Mouse (Mus musculus) liver, postnatal 0 days (tissue): ENCODE measurements at regions not wholly inside any gene's neighbourhood (a gene's known extent, or its start where the extent isn't known, plus 50 kb on each side); places are given as distances from the start of the nearest gene placed in this dataset.

Experiments
- ATAC-seq: fragments of 200-750 bp; cut with Nextera tagmentation; 2 replicates; pipeline ENCODE4 v1.8.0; 2017; ENCODE audit warnings: mild to moderate bottlenecking, moderate library complexity
- DNase-seq: peaks from one replicate; pipeline ENCODE4 v3.0.0-alpha.2; 2016
- H3K27ac ChIP-seq: fragments of 300-500 bp; sonication (generic); 2 replicates; pipeline ENCODE4 v1.5.1; 2014; ENCODE audit warnings: antibody characterized with exemption, moderate library complexity, mild to moderate bottlenecking, low read depth
- H3K27me3 ChIP-seq: fragments of 300-500 bp; sonication (generic); 2 replicates; pipeline ENCODE4 v1.6.1; 2014; ENCODE audit warnings: low read length, control low read depth, mixed read lengths; ENCODE audit not compliant: insufficient read depth
- H3K36me3 ChIP-seq: fragments of 300-500 bp; sonication (generic); replicated peaks from 2 replicates; pipeline ENCODE4 v1.6.1; 2014; ENCODE audit warnings: mild to moderate bottlenecking, control low read depth, low read length, moderate library complexity, mixed read lengths; ENCODE audit not compliant: insufficient read depth
- H3K4me1 ChIP-seq: fragments of 300-500 bp; sonication (generic); 2 replicates; pipeline ENCODE4 v1.6.1; 2014; ENCODE audit warnings: antibody characterized with exemption, mild to moderate bottlenecking, control low read depth; ENCODE audit not compliant: insufficient read depth
- H3K4me2 ChIP-seq: fragments of 300-500 bp; sonication (generic); 2 replicates; pipeline ENCODE4 v1.6.1; 2014; ENCODE audit warnings: low read depth, mild to moderate bottlenecking, low read length, moderate library complexity, mixed read lengths
- H3K4me3 ChIP-seq: fragments of 300-500 bp; sonication (generic); 2 replicates; pipeline ENCODE4 v1.5.1; 2014; ENCODE audit warnings: low read depth, low read length
- H3K9ac ChIP-seq: fragments of 300-500 bp; sonication (generic); replicated peaks from 2 replicates; pipeline ENCODE4 v1.6.1; 2014; ENCODE audit warnings: mild to moderate bottlenecking, moderate library complexity
- H3K9me3 ChIP-seq: fragments of 300-500 bp; sonication (generic); 2 replicates; pipeline ENCODE4 v1.6.1; 2016; ENCODE audit warnings: mild to moderate bottlenecking, control low read depth, low read length, mixed read lengths
- CTCF ChIP-seq: sonication (generic); IDR thresholded peaks from 2 replicates; pipeline ENCODE4 v1.5.1; 2016; ENCODE audit warnings: antibody characterized with exemption, low read depth
- EP300 ChIP-seq: IDR thresholded peaks from 2 replicates; pipeline ENCODE4 v1.6.1; 2016; ENCODE audit warnings: antibody characterized with exemption, low read depth, mild to moderate bottlenecking
- WGBS: fragments of 180-500 bp; shearing (Covaris S2); extraction: QIAGEN DNeasy Blood & Tissue Kit; methylation state at CpG from one replicate; pipeline ENCODE4 v1.1.7; 2014; ENCODE audit not compliant: insufficient replicate concordance; 5-methylcytosine and 5-hydroxymethylcytosine counted together

DNA sequence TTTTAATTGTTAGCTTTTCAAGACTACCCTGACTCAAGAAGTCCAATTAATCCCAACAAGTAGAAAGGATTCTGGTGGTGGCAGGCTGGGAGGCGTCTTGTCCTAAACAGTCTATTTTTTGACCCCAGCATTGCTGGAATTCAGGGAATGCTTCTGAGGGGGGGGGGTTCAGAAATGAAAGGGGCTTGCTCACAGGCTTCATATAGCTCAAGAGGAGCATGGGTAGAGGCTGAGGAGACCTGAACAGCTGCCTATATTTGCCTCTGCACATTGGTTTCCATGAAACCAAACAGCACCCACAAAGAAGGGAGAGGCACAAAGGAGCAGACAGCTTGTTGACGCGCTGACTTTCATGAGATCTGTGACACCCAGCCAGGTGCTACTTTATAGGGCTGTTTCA lies 247.3 kb downstream of the Fgf9 start:
- Histone ChIP-seq H3K9me3 (no peaks in the 10 kb centered on the region), H3K4me1 (no peaks in the 10 kb centered on the region), H3K27ac (no peak overlapping the region), H3K9ac (no peak overlapping the region), H3K36me3 (no peaks in the 10 kb centered on the region), H3K4me2 (no peak overlapping the region), H3K27me3 (no peaks in the 10 kb centered on the region), H3K4me3 (no peak overlapping the region)
- WGBS: 88% methylated on average over 3 of the region's 3 CpGs
- DNase-seq: no peak
- TF ChIP-seq EP300 (no peak), CTCF (no peak)
- no peak for ATAC-seq

- no peak for ATAC-seq
These were observed 246.9 kb downstream of the Fgf9 start for GRCm38 (mm10) chr14:58317231-58317630.

GRCm38 (mm10) chr14:58307695-58308094 lies 237.3 kb downstream of the Fgf9 start:
- Histone ChIP-seq H3K4me2 (no peak overlapping the region), H3K27ac (no peak overlapping the region), H3K9me3 (no peaks in the 10 kb centered on the region), H3K36me3 (no peaks in the 10 kb centered on the region), H3K4me1 (no peaks in the 10 kb centered on the region), H3K4me3 (no peak overlapping the region), H3K9ac (no peak overlapping the region), H3K27me3 (no peaks in the 10 kb centered on the region)
- DNase-seq: no peak
- TF ChIP-seq EP300 (no peak), CTCF (no peak)
- no peak for ATAC-seq
- WGBS: 83% methylated on average over 6 of the region's 6 CpGs

More at GRCm38 (mm10) chr14:58317231-58317630, 246.9 kb downstream of the Fgf9 start:
- H3K27ac ChIP-seq: no peak overlapping the region
- H3K9me3 ChIP-seq: no peaks in the 10 kb centered on the region
- no peak for DNase-seq
- WGBS: 59% methylated on average over 4 of the region's 4 CpGs
- no peak overlapping the region for H3K4me3 ChIP-seq
- H3K27me3 ChIP-seq: no peaks in the 10 kb centered on the region
- no peaks in the 10 kb centered on the region for H3K4me1 ChIP-seq
- no peak overlapping the region for H3K4me2 ChIP-seq
- no peak for TF ChIP-seq CTCF
- TF ChIP-seq EP300: no peak
- H3K36me3 ChIP-seq: no peaks in the 10 kb centered on the region
- H3K9ac ChIP-seq: no peak overlapping the region

DNA sequence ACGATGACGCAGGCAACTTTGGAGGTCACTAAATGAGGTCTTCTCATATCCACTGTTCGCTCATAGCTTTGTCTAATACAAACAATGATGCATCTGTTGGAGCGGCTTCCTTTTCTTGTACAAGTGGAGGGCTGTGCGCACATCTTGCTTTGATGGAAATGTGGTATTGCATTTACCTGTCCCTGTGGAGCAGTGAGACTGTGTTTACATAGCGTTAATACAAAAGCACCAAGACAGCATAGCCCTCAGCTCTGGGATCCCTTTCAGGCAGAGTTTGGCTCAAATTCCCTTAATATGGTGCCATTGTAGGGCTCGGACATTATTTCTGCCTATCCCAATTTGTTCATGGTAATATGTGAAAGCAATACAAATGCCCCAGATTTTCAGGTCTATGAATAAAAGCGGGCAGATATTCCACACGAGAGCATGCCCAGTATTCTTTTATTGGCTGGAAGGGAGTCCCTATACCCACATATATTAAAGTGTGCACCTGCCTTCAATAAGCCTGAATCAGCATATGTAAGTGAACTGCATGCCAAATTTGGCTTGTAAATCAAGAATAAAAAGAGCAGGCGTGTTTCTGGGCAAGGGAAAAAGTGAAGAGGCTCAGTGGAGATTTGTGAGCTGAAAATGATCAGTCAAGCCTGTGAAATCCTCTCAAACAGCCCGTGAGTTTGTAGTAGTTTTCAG lies 236.6 kb downstream of the Fgf9 start:
- H3K27ac ChIP-seq: no peak overlapping the region
- H3K36me3 ChIP-seq: no peaks in the 10 kb centered on the region
- DNase-seq: no peak
- no peak overlapping the region for H3K9ac ChIP-seq
- H3K4me1 ChIP-seq: no peaks in the 10 kb centered on the region
- ATAC-seq: no peak
- no peak overlapping the region for H3K4me2 ChIP-seq
- TF ChIP-seq CTCF: no peak
- TF ChIP-seq EP300: no peak
- H3K27me3 ChIP-seq: no peaks in the 10 kb centered on the region
- no peaks in the 10 kb centered on the region for H3K9me3 ChIP-seq
- WGBS: 78% methylated on average over 11 of the region's 11 CpGs
- H3K4me3 ChIP-seq: no peak overlapping the region

DNA sequence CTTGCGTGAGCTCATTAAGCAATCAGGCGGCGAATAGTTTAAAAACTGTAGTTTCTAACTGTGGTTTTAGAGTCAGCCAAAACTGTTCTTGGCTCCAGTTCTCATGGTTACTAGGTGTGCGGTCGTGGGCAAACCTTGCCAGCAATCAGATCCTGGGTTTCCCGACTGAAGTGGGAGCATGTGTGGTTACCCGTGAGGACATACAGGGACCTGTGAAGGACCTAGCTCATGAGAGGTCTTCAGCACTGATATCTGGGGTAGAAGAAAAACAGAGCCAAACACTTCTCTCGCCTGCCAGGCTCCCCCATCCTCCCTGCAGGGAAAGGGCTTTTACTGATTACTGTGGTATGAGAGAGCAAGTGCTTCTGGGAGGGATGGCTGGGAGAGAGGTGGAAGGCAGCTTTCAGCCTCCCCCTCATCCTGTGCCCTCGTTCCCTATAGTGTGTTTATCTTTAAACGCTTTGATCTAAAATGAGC lies 230.1 kb downstream of the Fgf9 start:
- no peak for DNase-seq
- Histone ChIP-seq H3K36me3 (no peaks in the 10 kb centered on the region), H3K27ac (no peak overlapping the region), H3K4me2 (no peak overlapping the region), H3K4me3 (no peak overlapping the region), H3K27me3 (no peaks in the 10 kb centered on the region), H3K4me1 (no peaks in the 10 kb centered on the region), H3K9ac (no peak overlapping the region), H3K9me3 (no peaks in the 10 kb centered on the region)
- no peak for TF ChIP-seq CTCF
- TF ChIP-seq EP300: no peak
- ATAC-seq: no peak
- 64% methylated on average over 10 of the region's 10 CpGs for WGBS

DNA sequence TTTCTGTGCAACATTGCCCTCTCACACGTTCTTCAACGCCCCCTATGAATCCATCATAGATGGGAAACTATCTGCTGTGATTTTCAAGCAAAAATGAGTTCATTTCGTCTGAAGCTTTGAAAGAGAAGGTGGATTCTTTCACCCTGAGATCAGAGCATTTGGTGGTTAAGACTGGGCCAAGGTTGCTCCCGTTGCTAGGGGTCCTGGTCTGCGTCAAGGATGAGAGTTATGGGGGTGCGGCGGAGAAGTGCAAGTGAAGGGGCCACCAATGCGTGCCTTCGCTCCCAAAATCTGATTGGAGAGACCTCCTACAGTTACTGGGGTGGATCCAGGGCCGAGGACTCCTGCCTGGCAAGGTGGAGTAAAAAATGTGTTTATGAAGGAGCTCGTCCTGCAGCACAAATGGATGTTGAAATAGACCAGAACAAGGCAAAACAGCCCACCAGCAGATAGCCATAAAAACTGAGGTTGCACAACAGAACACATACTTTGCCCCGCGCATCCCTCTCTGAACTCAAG lies 215.7 kb downstream of the Fgf9 start:
- ATAC-seq: peak; percentile 27; the same call in 1 of the 2 replicates
- TF ChIP-seq CTCF: no peak
- TF ChIP-seq EP300: no peak

More for the DNA sequence above, 215.7 kb downstream of the Fgf9 start:
- no peak overlapping the region for H3K4me3 ChIP-seq
- no peaks in the 10 kb centered on the region for H3K27me3 ChIP-seq
- H3K27ac ChIP-seq: no peak overlapping the region
- no peaks in the 10 kb centered on the region for H3K9me3 ChIP-seq
- H3K36me3 ChIP-seq: no peaks in the 10 kb centered on the region
- H3K4me1 ChIP-seq: no peaks in the 10 kb centered on the region
- H3K9ac ChIP-seq: no peak overlapping the region
- WGBS: 68% methylated on average over 13 of the region's 13 CpGs
- no peak overlapping the region for H3K4me2 ChIP-seq
- no peak for DNase-seq
